Mouse (Mus musculus): ENCODE results near the gene Chd9. TPM values are rescaled to one million over a fixed set of nuclear protein-coding genes. Genes with fewer than 3 reads are reported as not detected.
A peak's percentile ranks its signal among the peaks of the same experiment; 100 is the strongest.

Chd9 gene
- polyA plus RNA-seq (2012; ENCODE audit: insufficient read depth, insufficient read length, low replicate concordance, missing spikeins): 52.6 TPM in 1 of 2 replicates, not detected in the other

- peak within 1 kb of the TSS; percentile 62 for H3K4me3 ChIP-seq (ENCODE audit: insufficient read depth, low read depth, low read length)
- H3K27ac ChIP-seq (ENCODE audit: insufficient read depth, low read depth, low read length): peak within 1 kb of the TSS; percentile 81
- H3K4me1 ChIP-seq (ENCODE audit: control insufficient read depth, insufficient read depth, low read length): peaks cover 13% of the 10 kb centered on the region
- under 1% methylated on average over 39 of the region's 39 CpGs for WGBS
- no peak for TF ChIP-seq POLR2A (IDR thresholded peaks at IDR 0.05; ENCODE audit: insufficient read depth, low read depth, low read length)
- TF ChIP-seq CTCF (IDR thresholded peaks at IDR 0.05; ENCODE audit: insufficient read depth, low read depth, low read length): peak; percentile 94
These were observed at the start of gene Chd9 for GRCm38 (mm10) chr8:90828181-90828986. Gene Chd9 (plus strand): TSS chr8:90828352.

DNA sequence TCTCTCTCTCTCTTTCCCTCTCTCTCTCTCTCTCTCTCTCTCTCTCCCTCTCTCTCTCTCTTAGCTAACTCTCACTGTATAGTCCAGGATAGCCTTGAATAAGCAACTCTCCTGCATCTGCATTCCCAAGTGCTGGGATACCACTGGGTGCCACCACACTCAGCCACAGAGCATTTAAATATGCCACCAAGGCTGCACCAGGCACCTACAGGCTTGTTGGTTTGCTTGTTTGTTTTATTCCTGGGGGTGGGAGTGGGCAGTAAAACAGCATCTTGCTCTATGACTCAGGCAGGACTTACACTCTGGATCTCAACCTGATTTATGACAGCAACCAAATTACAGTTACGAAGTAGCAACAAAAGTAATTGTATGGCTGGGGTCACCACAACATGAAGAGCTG lies 36.5 kb upstream of the Chd9 start:
- H3K27ac ChIP-seq (ENCODE audit: insufficient read depth, low read depth, low read length): no peak overlapping the region
- no peak overlapping the region for H3K4me3 ChIP-seq (ENCODE audit: insufficient read depth, low read depth, low read length)
- WGBS: 87% methylated on average over 1 of the region's 1 CpGs

DNA sequence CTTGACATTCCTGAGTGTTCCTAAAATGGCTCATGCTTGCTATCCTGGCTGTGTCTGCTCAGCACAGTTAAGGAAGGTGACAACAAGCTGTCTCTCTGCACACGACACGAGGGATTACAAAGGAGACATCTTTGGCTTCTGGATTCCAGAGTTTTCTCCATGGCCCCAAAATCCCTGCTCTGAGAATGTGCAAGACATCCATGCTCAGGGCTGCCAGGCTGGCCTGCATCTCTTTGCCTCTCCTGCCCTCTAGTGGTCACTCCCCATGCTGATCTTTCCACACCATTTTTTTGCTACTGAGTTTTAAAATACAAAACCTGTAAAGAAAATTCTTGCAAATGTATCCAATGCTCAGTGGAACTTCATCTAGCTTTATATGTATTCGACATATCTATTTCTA lies 34.4 kb upstream of the Chd9 start:
- H3K27ac ChIP-seq (ENCODE audit: insufficient read depth, low read depth, low read length): no peak overlapping the region
- no peak overlapping the region for H3K4me3 ChIP-seq (ENCODE audit: insufficient read depth, low read depth, low read length)
- 4% methylated on average over 3 of the region's 3 CpGs for WGBS
- TF ChIP-seq POLR2A (IDR thresholded peaks at IDR 0.05; ENCODE audit: insufficient read depth, low read depth, low read length) (no peak), CTCF (IDR thresholded peaks at IDR 0.05; ENCODE audit: insufficient read depth, low read depth, low read length) (peak; percentile 59; the same call in 1 of the 2 replicates)
- 0 out of 2 replicates have a peak, but pooled peaks cover 2% of the 10 kb centered on the region for H3K4me1 ChIP-seq (ENCODE audit: control insufficient read depth, insufficient read depth, low read length)

More for the DNA sequence above, 36.5 kb upstream of the Chd9 start:
- no peak for TF ChIP-seq CTCF (IDR thresholded peaks at IDR 0.05; ENCODE audit: insufficient read depth, low read depth, low read length)
- no peak for TF ChIP-seq POLR2A (IDR thresholded peaks at IDR 0.05; ENCODE audit: insufficient read depth, low read depth, low read length)
- 0 out of 2 replicates have a peak, but pooled peaks cover 2% of the 10 kb centered on the region for H3K4me1 ChIP-seq (ENCODE audit: control insufficient read depth, insufficient read depth, low read length)

- Histone ChIP-seq H3K4me3 (ENCODE audit: insufficient read depth, low read depth, low read length) (peak overlapping the region; percentile 12), H3K4me1 (ENCODE audit: control insufficient read depth, insufficient read depth, low read length) (0 out of 2 replicates have a peak, but pooled peaks cover 2% of the 10 kb centered on the region), H3K27ac (ENCODE audit: insufficient read depth, low read depth, low read length) (peak overlapping the region; percentile 26; the same call in 1 of the 2 replicates)
- 13% methylated on average over 12 of the region's 12 CpGs for WGBS
- TF ChIP-seq CTCF (IDR thresholded peaks at IDR 0.05; ENCODE audit: insufficient read depth, low read depth, low read length) (no peak), POLR2A (IDR thresholded peaks at IDR 0.05; ENCODE audit: insufficient read depth, low read depth, low read length) (no peak)
These were observed 32.9 kb upstream of the Chd9 start for GRCm38 (mm10) chr8:90794990-90795861.

DNA sequence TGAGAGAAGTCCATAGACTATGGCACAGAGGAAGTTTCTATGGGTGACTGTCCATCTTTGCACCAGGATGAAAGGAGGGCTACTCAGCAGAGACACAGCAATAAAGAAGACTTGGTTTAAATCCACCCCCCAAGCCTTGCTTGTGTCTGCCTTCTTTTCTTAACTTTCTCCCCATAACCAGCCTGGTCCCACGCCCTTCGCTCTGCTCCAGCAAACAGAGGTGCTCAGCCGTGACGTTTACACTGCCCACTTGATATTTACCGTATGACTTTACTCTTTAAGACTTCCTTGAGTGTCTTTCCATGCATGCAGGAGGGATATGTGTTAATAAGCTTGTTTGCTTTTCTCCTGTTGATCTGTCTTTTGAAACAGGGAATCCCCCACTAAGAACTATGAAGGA lies 28.7 kb upstream of the Chd9 start:
- 94% methylated on average over 5 of the region's 5 CpGs for WGBS
- TF ChIP-seq CTCF (IDR thresholded peaks at IDR 0.05; ENCODE audit: insufficient read depth, low read depth, low read length) (no peak), POLR2A (IDR thresholded peaks at IDR 0.05; ENCODE audit: insufficient read depth, low read depth, low read length) (no peak)
- Histone ChIP-seq H3K4me3 (ENCODE audit: insufficient read depth, low read depth, low read length) (no peak overlapping the region), H3K4me1 (ENCODE audit: control insufficient read depth, insufficient read depth, low read length) (no peaks in the 10 kb centered on the region), H3K27ac (ENCODE audit: insufficient read depth, low read depth, low read length) (no peak overlapping the region)

DNA sequence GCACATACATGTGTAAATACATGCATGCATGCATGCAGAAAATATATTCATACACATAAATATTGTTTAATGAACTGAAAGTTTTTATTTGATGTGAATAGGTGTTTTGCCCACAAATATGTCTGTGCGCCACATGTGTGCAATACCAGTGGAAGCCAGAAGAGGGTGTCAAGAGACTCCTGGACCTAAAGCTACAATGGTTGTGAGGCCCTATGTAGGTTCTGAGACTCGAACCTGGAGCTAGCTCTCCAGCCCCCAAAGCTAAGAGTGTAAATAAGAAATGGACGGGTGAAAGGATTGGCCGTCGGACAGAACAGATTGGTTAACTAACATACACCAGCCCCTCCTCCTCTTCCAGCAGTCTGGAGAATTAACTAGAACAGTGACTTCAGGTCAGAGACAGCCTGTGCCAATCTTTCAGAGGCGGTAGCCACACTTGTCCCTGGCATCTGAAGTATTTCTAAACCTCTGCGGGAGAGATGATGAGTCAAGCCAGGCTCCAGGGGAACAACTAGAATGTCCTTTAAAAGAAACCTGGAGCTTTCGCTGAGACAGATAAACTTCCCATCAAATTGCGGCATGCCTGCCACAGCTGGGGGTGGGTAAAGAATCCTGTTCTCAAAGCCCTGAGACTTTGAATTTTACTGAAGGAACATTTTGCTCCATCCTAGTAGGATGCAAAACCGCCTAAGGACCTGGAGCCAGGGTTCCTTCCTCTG lies 14.4 kb upstream of the Chd9 start:
- peaks cover 4% of the 10 kb centered on the region; the same call in 1 of the 2 replicates for H3K4me1 ChIP-seq (ENCODE audit: control insufficient read depth, insufficient read depth, low read length)
- H3K4me3 ChIP-seq (ENCODE audit: insufficient read depth, low read depth, low read length): no peak overlapping the region
- TF ChIP-seq CTCF (IDR thresholded peaks at IDR 0.05; ENCODE audit: insufficient read depth, low read depth, low read length) (no peak), POLR2A (IDR thresholded peaks at IDR 0.05; ENCODE audit: insufficient read depth, low read depth, low read length) (no peak)
- 88% methylated on average over 10 of the region's 10 CpGs for WGBS
- no peak overlapping the region for H3K27ac ChIP-seq (ENCODE audit: insufficient read depth, low read depth, low read length)

DNA sequence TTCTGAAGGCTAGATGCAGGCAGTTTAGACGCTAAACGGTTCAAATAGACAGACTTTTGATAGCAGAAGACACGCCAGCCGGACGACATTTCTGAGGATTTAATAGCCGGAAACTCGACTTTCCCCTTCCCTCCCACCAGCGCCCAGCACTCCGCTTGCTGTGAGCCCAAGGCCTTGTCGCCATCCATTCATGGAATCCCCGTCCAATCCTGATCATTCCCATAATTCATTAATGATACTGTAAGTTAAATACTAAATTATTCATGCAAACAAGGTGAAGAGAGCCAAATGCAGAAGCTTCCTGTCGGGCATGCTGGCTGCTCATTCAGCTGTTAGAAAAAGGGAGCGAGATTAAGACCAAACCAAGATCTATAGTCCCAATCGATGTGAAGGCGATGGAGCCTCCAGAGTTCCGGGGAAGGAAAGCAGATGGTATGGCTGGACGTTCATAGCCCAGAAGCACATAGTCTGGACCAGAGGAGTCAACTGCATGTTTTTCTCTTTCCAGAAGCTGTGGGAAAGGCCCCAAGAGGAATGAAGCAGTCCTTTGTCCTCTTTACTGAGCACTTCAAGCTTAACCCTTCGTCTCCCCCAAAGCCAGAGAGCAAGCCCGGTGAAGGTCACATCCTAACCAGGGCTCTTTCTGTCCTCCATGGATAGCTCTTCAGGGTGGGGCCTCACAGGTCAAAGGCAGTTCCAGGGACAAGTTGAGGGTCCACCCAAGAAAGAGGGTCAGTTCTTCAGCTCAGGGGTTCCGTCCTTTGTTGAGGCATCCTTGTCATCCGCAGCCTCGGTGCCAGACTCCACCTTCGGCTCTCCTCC lies 11.9 kb upstream of the Chd9 start:
- H3K4me3 ChIP-seq (ENCODE audit: insufficient read depth, low read depth, low read length): peak overlapping the region; percentile 10
- TF ChIP-seq CTCF (IDR thresholded peaks at IDR 0.05; ENCODE audit: insufficient read depth, low read depth, low read length): no peak
- no peak for TF ChIP-seq POLR2A (IDR thresholded peaks at IDR 0.05; ENCODE audit: insufficient read depth, low read depth, low read length)
- H3K27ac ChIP-seq (ENCODE audit: insufficient read depth, low read depth, low read length): peak overlapping the region; percentile 5; the same call in 1 of the 2 replicates
- WGBS: 62% methylated on average over 23 of the region's 23 CpGs
- peaks cover 4% of the 10 kb centered on the region; the same call in 1 of the 2 replicates for H3K4me1 ChIP-seq (ENCODE audit: control insufficient read depth, insufficient read depth, low read length)

Measured in olfactory bulb, adult 2 months (tissue).